Mouse (Mus musculus): ENCODE results near the gene Gemin5.

- TF ChIP-seq CTCF (IDR thresholded peaks at IDR 0.05; ENCODE audit: low read depth) (no peak), EP300 (IDR thresholded peaks at IDR 0.05; ENCODE audit: low read depth) (peak; percentile 70)
Measured at GRCm38 (mm10) chr11:58127544-58127943, 40.8 kb downstream of the Gemin5 start.
